Mouse (Mus musculus) intestine, postnatal 0 days (tissue): Measurements from ENCODE around the gene Pde11a. TPM values are rescaled to one million over a fixed set of nuclear protein-coding genes. Genes with fewer than 3 reads are reported as not detected.
A peak's percentile ranks its signal among the peaks of the same experiment; 100 is the strongest.

Experiments used
- ATAC-seq: fragments of 200-750 bp; cut with Nextera tagmentation; 2 replicates; pipeline ENCODE4 v1.8.0; 2017; ENCODE audit warnings: mild to moderate bottlenecking, moderate TSS enrichment, moderate library complexity
- H3K27ac ChIP-seq: fragments of 300-500 bp; sonication (generic); 2 replicates; pipeline ENCODE4 v1.5.1; 2014; ENCODE audit warnings: mild to moderate bottlenecking, low read depth, low read length, moderate library complexity
- H3K27me3 ChIP-seq: fragments of 300-500 bp; sonication (generic); replicated peaks from 2 replicates; pipeline ENCODE4 v1.6.1; 2014; ENCODE audit warnings: low read length, mixed read lengths; ENCODE audit not compliant: control insufficient read depth, insufficient read depth
- H3K36me3 ChIP-seq: fragments of 300-500 bp; sonication (generic); 2 replicates; pipeline ENCODE4 v1.6.1; 2014; ENCODE audit warnings: mild to moderate bottlenecking, moderate library complexity; ENCODE audit not compliant: control insufficient read depth, insufficient read depth
- H3K4me1 ChIP-seq: fragments of 300-500 bp; sonication (generic); replicated peaks from 2 replicates; pipeline ENCODE4 v1.6.1; 2014; ENCODE audit warnings: antibody characterized with exemption, low read length, mixed read lengths; ENCODE audit not compliant: control insufficient read depth, insufficient read depth
- H3K4me2 ChIP-seq: fragments of 300-500 bp; sonication (generic); replicated peaks from 2 replicates; pipeline ENCODE4 v1.6.1; 2014; ENCODE audit warnings: low read depth, mild to moderate bottlenecking, moderate library complexity
- H3K4me3 ChIP-seq: fragments of 300-500 bp; sonication (generic); 2 replicates; pipeline ENCODE4 v1.5.1; 2014; ENCODE audit warnings: low read depth, low read length
- H3K9ac ChIP-seq: fragments of 300-500 bp; sonication (generic); 2 replicates; pipeline ENCODE4 v1.6.1; 2014; ENCODE audit warnings: mild to moderate bottlenecking, low read depth, low read length
- H3K9me3 ChIP-seq: fragments of 300-500 bp; sonication (generic); 2 replicates; pipeline ENCODE4 v1.6.1; 2016; ENCODE audit warnings: mixed run types; ENCODE audit not compliant: control insufficient read depth
- CTCF ChIP-seq: sonication (generic); IDR thresholded peaks from 2 replicates; pipeline ENCODE4 v1.5.1; 2016; ENCODE audit warnings: low read depth, mild to moderate bottlenecking, control low read depth, antibody characterized with exemption, moderate library complexity
- WGBS: fragments of 180-500 bp; shearing (Covaris S2); extraction: QIAGEN DNeasy Blood & Tissue Kit; methylation state at CpG from one replicate; pipeline ENCODE4 v1.1.7; 2014; 5-methylcytosine and 5-hydroxymethylcytosine counted together
- polyA plus RNA-seq: library from polyadenylated mRNA; unstranded; fragments of >200 nt; fragmentation: Nextera tagmentation; extraction: Ambion mirVana; gene quantifications from 2 replicates; pipeline ENCODE4 v1.2.1, GENCODE M21; 2015

Gene Pde11a
- 0.17 and 0.27 TPM in 2 replicates for polyA plus RNA-seq

GRCm38 (mm10) chr2:76338215-76339156, at the start of gene Pde11a:
Gene Pde11a (minus strand): TSS chr2:76338774.
- 0 out of 2 replicates have a peak, but pooled peaks have one; percentile 8 for TF ChIP-seq CTCF
- H3K36me3 ChIP-seq = no peaks in the 10 kb centered on the region
- H3K9ac ChIP-seq = peak within 1 kb of the TSS; percentile 51
- H3K27ac ChIP-seq = no peak within 1 kb of the TSS
- H3K4me3 ChIP-seq = peak within 1 kb of the TSS; percentile 45
- WGBS = 15% methylated on average over 38 of the region's 41 CpGs
- H3K27me3 ChIP-seq = no peaks in the 10 kb centered on the region; the same call in 1 of the 2 replicates
- no peaks in the 10 kb centered on the region for H3K9me3 ChIP-seq
- peak within 1 kb of the TSS; percentile 94 for H3K4me2 ChIP-seq
- 0 out of 2 replicates have a peak, but pooled peaks cover 5% of the 10 kb centered on the region for H3K4me1 ChIP-seq
- peak; percentile 98 for ATAC-seq

GRCm38 (mm10) chr2:76386531-76386930, 48.0 kb upstream of the Pde11a start:
- H3K4me3 ChIP-seq = no peak overlapping the region
- TF ChIP-seq CTCF = no peak

DNA sequence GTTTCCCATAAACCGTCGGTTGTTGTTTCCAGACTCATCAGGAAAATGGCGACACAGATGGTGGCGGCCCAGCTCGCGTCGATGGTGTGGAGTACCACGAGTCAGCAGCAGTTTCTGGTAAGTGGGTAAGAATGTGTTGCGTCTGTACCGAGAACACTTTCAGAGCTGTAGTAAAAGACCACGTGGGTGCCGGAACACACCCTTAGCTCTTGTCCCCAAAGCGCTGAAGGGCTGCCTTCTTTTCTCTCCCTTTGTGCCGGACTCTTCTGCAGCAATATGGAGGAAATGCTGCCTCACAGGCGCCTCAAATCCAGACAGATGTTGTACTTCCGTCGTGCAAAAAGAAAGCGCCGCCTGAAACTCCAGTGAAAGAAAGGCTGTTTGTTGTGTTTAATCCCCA, 40.1 kb upstream of the Pde11a start:
- H3K9ac ChIP-seq = no peak overlapping the region
- H3K4me2 ChIP-seq = no peak overlapping the region
- no peaks in the 10 kb centered on the region for H3K4me1 ChIP-seq
- ATAC-seq = no peak
- no peak overlapping the region for H3K4me3 ChIP-seq
- H3K27ac ChIP-seq = no peak overlapping the region
- no peaks in the 10 kb centered on the region for H3K27me3 ChIP-seq
- peaks cover 78% of the 10 kb centered on the region for H3K36me3 ChIP-seq
- 97% methylated on average over 19 of the region's 19 CpGs for WGBS
- no peaks in the 10 kb centered on the region for H3K9me3 ChIP-seq
- TF ChIP-seq CTCF = no peak

More at GRCm38 (mm10) chr2:76386531-76386930, 48.0 kb upstream of the Pde11a start:
- ATAC-seq = no peak
- Histone ChIP-seq H3K36me3 (peaks cover 29% of the 10 kb centered on the region), H3K27me3 (no peaks in the 10 kb centered on the region), H3K9ac (no peak overlapping the region), H3K4me1 (no peaks in the 10 kb centered on the region), H3K9me3 (no peaks in the 10 kb centered on the region), H3K27ac (no peak overlapping the region), H3K4me2 (no peak overlapping the region)

- H3K27me3 ChIP-seq = no peaks in the 10 kb centered on the region
- H3K9ac ChIP-seq = no peak overlapping the region
- 89% methylated on average over 6 of the region's 6 CpGs for WGBS
- no peak overlapping the region for H3K27ac ChIP-seq
- no peak for ATAC-seq
- no peak overlapping the region for H3K4me3 ChIP-seq
- no peak overlapping the region for H3K4me2 ChIP-seq
- TF ChIP-seq CTCF = no peak
- H3K4me1 ChIP-seq = no peaks in the 10 kb centered on the region; the same call in 1 of the 2 replicates
- no peaks in the 10 kb centered on the region for H3K9me3 ChIP-seq
- H3K36me3 ChIP-seq = peaks cover 59% of the 10 kb centered on the region
These were observed 36.1 kb upstream of the Pde11a start for GRCm38 (mm10) chr2:76374544-76375206.

- Histone ChIP-seq H3K9me3 (no peaks in the 10 kb centered on the region), H3K36me3 (peaks cover 37% of the 10 kb centered on the region), H3K4me1 (no peaks in the 10 kb centered on the region; the same call in 1 of the 2 replicates), H3K4me2 (no peak overlapping the region; the same call in 1 of the 2 replicates), H3K27ac (peak overlapping the region; percentile 54; the same call in 1 of the 2 replicates), H3K27me3 (no peaks in the 10 kb centered on the region), H3K9ac (no peak overlapping the region), H3K4me3 (no peak overlapping the region)
- TF ChIP-seq CTCF = no peak
- 59% methylated on average over 4 of the region's 4 CpGs for WGBS
- ATAC-seq = peak; percentile 29; the same call in 1 of the 2 replicates
These were observed 33.7 kb upstream of the Pde11a start for GRCm38 (mm10) chr2:76372244-76372643.

DNA sequence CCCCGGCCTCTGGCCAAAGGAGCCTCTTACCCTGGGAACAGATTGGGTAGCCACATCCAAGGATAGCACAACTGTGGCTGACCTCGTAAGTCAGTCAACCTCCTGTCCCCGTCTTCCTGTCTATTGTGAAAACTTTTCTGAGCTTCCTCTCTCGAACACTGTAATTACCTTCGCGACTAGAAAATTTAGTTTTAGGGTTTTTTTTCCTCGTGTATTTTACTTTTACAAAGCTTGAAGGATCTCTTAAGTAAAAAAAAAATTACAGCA, 32.0 kb upstream of the Pde11a start:
- no peaks in the 10 kb centered on the region; the same call in 1 of the 2 replicates for H3K4me1 ChIP-seq
- TF ChIP-seq CTCF = no peak
- H3K9me3 ChIP-seq = no peaks in the 10 kb centered on the region
- ATAC-seq = no peak
- peaks cover 27% of the 10 kb centered on the region; the same call in 1 of the 2 replicates for H3K36me3 ChIP-seq
- peak overlapping the region; percentile 88 for H3K9ac ChIP-seq
- WGBS = 2% methylated on average over 7 of the region's 7 CpGs
- H3K4me2 ChIP-seq = peak overlapping the region; percentile 88
- H3K27me3 ChIP-seq = no peaks in the 10 kb centered on the region
- no peak overlapping the region for H3K27ac ChIP-seq
- peak overlapping the region; percentile 87 for H3K4me3 ChIP-seq
